Mouse (Mus musculus) kidney, adult 2 months (tissue): ENCODE data around the gene Uxs1.

ENCODE experiments used
- CTCF ChIP-seq: fragments of 200-500 bp; conservative IDR thresholded peaks from 2 replicates; pipeline ENCODE4 v1.5.1; 2011; ENCODE audit warnings: low read depth, mild to moderate bottlenecking, control low read depth, low read length, moderate library complexity, mixed read lengths; ENCODE audit not compliant: insufficient read depth, insufficient read length
- POLR2A ChIP-seq: fragments of 200-500 bp; IDR thresholded peaks from one replicate; pipeline ENCODE4 v1.6.1; 2011; ENCODE audit warnings: low read depth, low read length, control low read depth

- TF ChIP-seq CTCF (no peak), POLR2A (no peak)
These were observed 15.8 kb upstream of the Uxs1 start for GRCm38 (mm10) chr1:43843398-43843797.
